Mouse (Mus musculus) hindbrain, embryonic 15.5 days (tissue): Measurements from ENCODE around the gene St3gal5. TPM values are rescaled to one million over a fixed set of nuclear protein-coding genes. Genes with fewer than 3 reads are reported as not detected.

ENCODE experiments used
- ATAC-seq: fragments of 200-750 bp; cut with Nextera tagmentation; 2 replicates; pipeline ENCODE4 v1.8.0; 2017; ENCODE audit warnings: low read depth, moderate number of reproducible peaks, moderate TSS enrichment; ENCODE audit not compliant: low FRiP score
- H3K27ac ChIP-seq: fragments of 300-500 bp; sonication (generic); replicated peaks from 2 replicates; pipeline ENCODE4 v1.5.1; 2015; ENCODE audit warnings: mild to moderate bottlenecking, inconsistent platforms
- H3K27me3 ChIP-seq: fragments of 300-500 bp; sonication (generic); 2 replicates; pipeline ENCODE4 v1.6.1; 2015; ENCODE audit warnings: control low read depth, inconsistent platforms
- H3K36me3 ChIP-seq: fragments of 300-500 bp; sonication (generic); 2 replicates; pipeline ENCODE4 v1.6.1; 2015; ENCODE audit warnings: control low read depth, inconsistent platforms
- H3K4me1 ChIP-seq: fragments of 300-500 bp; sonication (generic); replicated peaks from 2 replicates; pipeline ENCODE4 v1.6.1; 2015; ENCODE audit warnings: control low read depth, inconsistent platforms
- H3K4me2 ChIP-seq: fragments of 300-500 bp; sonication (generic); 2 replicates; pipeline ENCODE4 v1.6.1; 2015; ENCODE audit warnings: moderate library complexity, mild to moderate bottlenecking, inconsistent platforms
- H3K4me3 ChIP-seq: fragments of 300-500 bp; sonication (generic); 2 replicates; pipeline ENCODE4 v1.5.1; 2015; ENCODE audit warnings: mild to moderate bottlenecking, inconsistent platforms
- H3K9ac ChIP-seq: fragments of 300-500 bp; sonication (generic); 2 replicates; pipeline ENCODE4 v1.6.1; 2015; ENCODE audit warnings: inconsistent platforms
- H3K9me3 ChIP-seq: fragments of 300-500 bp; sonication (generic); 2 replicates; pipeline ENCODE4 v1.6.1; 2016; ENCODE audit warnings: control low read depth, inconsistent platforms
- WGBS: fragments of 180-500 bp; shearing (Covaris S2); methylation state at CpG from one replicate; pipeline ENCODE4 v1.1.7; 2015; 5-methylcytosine and 5-hydroxymethylcytosine counted together
- polyA plus RNA-seq: library from polyadenylated mRNA; unstranded; fragments of >200 nt; fragmentation: Nextera tagmentation; extraction: Ambion mirVana; gene quantifications from 2 replicates; pipeline ENCODE4 v1.2.1, GENCODE M21; 2015

St3gal5 gene
- polyA plus RNA-seq, 1 experiment from 2014 or later: 62.5 TPM

DNA sequence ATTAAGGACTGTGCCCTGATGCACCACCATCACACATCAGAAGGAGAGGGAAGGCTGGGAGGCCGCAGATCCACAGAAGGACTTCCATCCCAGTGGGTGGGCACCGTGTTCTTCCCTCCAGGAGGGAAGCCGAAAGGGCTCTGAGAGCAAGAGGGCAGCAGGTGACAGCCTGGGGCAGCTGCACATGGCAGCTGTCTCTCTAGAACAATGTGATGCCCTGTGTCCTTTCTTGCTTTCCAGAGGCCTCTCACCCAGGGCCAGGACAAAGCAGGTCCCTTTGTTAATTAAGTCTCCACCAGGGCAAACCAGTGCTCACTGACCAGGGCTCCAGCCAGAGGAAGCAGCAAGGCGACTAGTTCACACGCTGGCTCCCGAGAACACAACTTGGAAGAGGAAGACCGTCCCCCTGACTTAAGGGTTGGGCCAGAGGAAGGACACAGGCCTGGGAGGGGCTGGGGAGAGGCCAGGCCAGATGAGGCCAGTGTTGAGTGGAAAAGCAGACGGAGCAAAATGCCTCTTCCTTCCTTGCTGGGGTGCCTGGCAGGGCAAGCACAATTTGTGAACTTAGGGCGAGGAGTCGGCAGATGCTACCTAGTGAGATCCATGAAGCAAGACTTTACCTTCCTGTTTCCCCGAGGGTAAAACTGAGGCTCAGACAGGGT lies 103.3 kb downstream of the St3gal5 start:
- Histone ChIP-seq H3K4me3 (no peak overlapping the region), H3K4me2 (no peak overlapping the region), H3K9ac (no peak overlapping the region), H3K27me3 (no peaks in the 10 kb centered on the region), H3K27ac (no peak overlapping the region), H3K4me1 (peaks cover 6% of the 10 kb centered on the region), H3K36me3 (no peaks in the 10 kb centered on the region), H3K9me3 (no peaks in the 10 kb centered on the region)
- 46% methylated on average over 11 of the region's 11 CpGs for WGBS
- no peak for ATAC-seq

GRCm38 (mm10) chr6:72202732-72203131 lies 105.3 kb downstream of the St3gal5 start:
- H3K9ac ChIP-seq: no peak overlapping the region
- no peak overlapping the region for H3K27ac ChIP-seq
- H3K36me3 ChIP-seq: no peaks in the 10 kb centered on the region
- H3K9me3 ChIP-seq: no peaks in the 10 kb centered on the region
- H3K4me2 ChIP-seq: no peak overlapping the region
- H3K4me3 ChIP-seq: no peak overlapping the region
- ATAC-seq: no peak
- H3K27me3 ChIP-seq: no peaks in the 10 kb centered on the region
- peaks cover 6% of the 10 kb centered on the region for H3K4me1 ChIP-seq
- 84% methylated on average over 5 of the region's 5 CpGs for WGBS

- WGBS: 80% methylated on average over 5 of the region's 5 CpGs
- no peak for ATAC-seq
These were observed 105.9 kb downstream of the St3gal5 start for GRCm38 (mm10) chr6:72203279-72203678.

More at GRCm38 (mm10) chr6:72203279-72203678, 105.9 kb downstream of the St3gal5 start:
- no peak overlapping the region for H3K4me3 ChIP-seq
- H3K9me3 ChIP-seq: no peaks in the 10 kb centered on the region
- H3K27ac ChIP-seq: no peak overlapping the region
- no peak overlapping the region for H3K4me2 ChIP-seq
- no peaks in the 10 kb centered on the region for H3K27me3 ChIP-seq
- no peak overlapping the region for H3K9ac ChIP-seq
- no peaks in the 10 kb centered on the region for H3K36me3 ChIP-seq
- H3K4me1 ChIP-seq: peaks cover 6% of the 10 kb centered on the region

Other genes starting within 250 kb of the St3gal5 start
- gene Ptcd3, start 188.8 kb upstream of the St3gal5 start, polyA plus RNA-seq: 77.1 and 79.9 TPM in 2 replicates
- 19.3 and 19.6 TPM in 2 replicates for gene Polr1a, start 188.5 kb upstream of the St3gal5 start, polyA plus RNA-seq
- gene Atoh8, start 138.0 kb downstream of the St3gal5 start, polyA plus RNA-seq: 3.7 and 4.2 TPM in 2 replicates
- 0.26 and 0.79 TPM in 2 replicates for gene Sftpb, start 207.0 kb downstream of the St3gal5 start, polyA plus RNA-seq
- gene Usp39, start 247.6 kb downstream of the St3gal5 start, polyA plus RNA-seq: 40.5 and 42.5 TPM in 2 replicates
- gene 0610030E20Rik, start 249.7 kb downstream of the St3gal5 start, polyA plus RNA-seq: 18.3 and 18.8 TPM in 2 replicates